Comparison of ENCODE assay signal across 16 mouse cellular contexts in genomic region chr5:142450846-142451245, GRCm38 (mm10).
"Had no signal": no experiment of that assay in that cellular context is flagged by ENCODE, and none has a peak within 500 bp of the region (broad histone marks: within the 10 kb centered on the region; RNA-seq: fewer than 3 reads in every experiment).

No protein-coding gene starts in this region.

- H3K9me3 ChIP-seq: limb, embryonic 12.5 days; limb, embryonic 15.5 days; liver, embryonic 13.5 days; midbrain, embryonic 12.5 days; neural tube, embryonic 13.5 days had no signal

- DNase-seq: kidney, postnatal 14 days; kidney, postnatal 4 days; left cerebral cortex, postnatal 4 days; liver, embryonic 13.5 days; lung, adult 2 months; lung, postnatal 14 days; lung, postnatal 4 days; retina, postnatal 1 day; thymus, adult 18-20 months; thymus, postnatal 36 days had no signal

- H3K27ac ChIP-seq: limb, embryonic 12.5 days; limb, embryonic 15.5 days; liver, embryonic 13.5 days; midbrain, embryonic 12.5 days had no signal

- H3K4me3 ChIP-seq: limb, embryonic 12.5 days; limb, embryonic 15.5 days; liver, embryonic 13.5 days; midbrain, embryonic 12.5 days; myocyte; neural tube, embryonic 13.5 days had no signal

- ATAC-seq: midbrain, embryonic 16.5 days had no signal

- H3K4me2 ChIP-seq: limb, embryonic 12.5 days; limb, embryonic 15.5 days; liver, embryonic 13.5 days; midbrain, embryonic 12.5 days; neural tube, embryonic 13.5 days had no signal

- H3K9ac ChIP-seq: limb, embryonic 12.5 days; limb, embryonic 15.5 days; liver, embryonic 13.5 days; midbrain, embryonic 12.5 days; neural tube, embryonic 13.5 days had no signal

- H3K27me3 ChIP-seq: limb, embryonic 12.5 days; limb, embryonic 15.5 days; liver, embryonic 13.5 days; midbrain, embryonic 12.5 days; neural tube, embryonic 13.5 days had no signal
